Mouse (Mus musculus) adrenal gland, adult 2 months (tissue): ENCODE data around the gene Rnf224. TPM values are rescaled to one million over a fixed set of nuclear protein-coding genes. Genes with fewer than 3 reads are reported as not detected.
"Not testable (repeated sequence)": the region's sequence is repeated elsewhere in the genome, so short reads cannot be mapped to it uniquely, and the experiment has no call there.

Experiments used
- DNase-seq: peaks from one replicate; pipeline ENCODE4 v3.0.0; 2021
- polyA plus RNA-seq: library from polyadenylated mRNA; depleted of rRNA; stranded (reverse); fragments of >200 nt; gene quantifications from 2 replicates; pipeline ENCODE4 v1.2.3, GENCODE M21; 2012
- total RNA-seq, 2 experiments: library from RNA; stranded (reverse); gene quantifications; 2 replicates each; pipeline ENCODE4 v1.2.3; 2021

Gene Rnf224
- total and polyA plus RNA-seq, 3 experiments, result not detected

DNA sequence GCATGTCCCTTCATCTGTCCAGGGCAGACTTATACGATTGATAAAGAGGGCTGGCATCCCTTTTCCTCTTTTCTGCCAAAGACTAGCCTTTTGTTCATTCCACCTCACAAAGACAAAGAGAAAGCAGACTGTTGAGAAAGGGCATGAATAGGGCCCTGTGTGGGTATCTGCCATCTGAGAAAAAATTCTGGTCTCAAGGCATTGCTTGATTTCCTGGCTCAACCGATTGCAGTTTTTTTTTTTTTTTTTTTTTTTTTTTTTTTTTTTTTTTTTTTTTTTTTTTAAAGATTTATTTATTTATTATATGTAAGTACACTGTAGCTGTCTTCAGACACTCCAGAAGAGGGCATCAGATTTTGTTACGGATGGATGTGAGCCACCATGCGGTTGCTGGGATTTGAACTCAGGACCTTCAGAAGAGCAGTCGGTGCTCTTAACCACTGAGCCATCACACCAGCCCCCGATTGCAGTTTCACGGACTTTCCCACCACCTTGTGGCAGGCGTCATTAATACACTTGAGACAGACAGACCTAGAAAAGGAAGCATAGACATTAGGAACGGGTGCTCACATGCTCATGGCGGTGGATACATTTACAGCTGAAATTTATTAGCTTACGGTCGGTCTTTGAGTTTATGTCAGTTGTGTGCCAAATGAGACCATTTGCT lies 20.0 kb upstream of the Rnf224 start:
- DNase-seq, result not testable (repeated sequence)

GRCm38 (mm10) chr2:25255284-25255779 lies 18.7 kb upstream of the Rnf224 start, which contains the start of gene Tmem203:
Gene Tmem203, plus strand, starts transcription at chr2:25255439.
- peak; percentile 92 for DNase-seq

DNA sequence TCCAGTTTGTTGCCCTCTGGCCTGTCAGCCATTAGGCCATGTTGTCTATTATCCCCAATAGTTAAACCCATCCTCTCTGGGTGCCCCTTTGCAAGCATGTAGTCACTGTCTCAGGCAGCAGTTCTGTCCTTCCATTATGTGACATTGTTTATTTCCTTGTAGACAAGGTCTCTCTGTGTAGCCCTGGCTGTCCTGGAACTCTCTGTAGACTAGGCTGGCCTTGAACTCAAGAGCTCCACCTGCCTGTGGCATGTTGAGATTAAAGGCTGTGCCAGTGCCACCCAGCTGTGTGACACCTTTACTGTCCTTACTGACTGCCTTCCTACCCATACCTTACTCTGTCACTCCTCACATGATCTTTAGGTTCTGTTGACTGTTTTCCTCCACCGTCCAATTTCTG lies 15.7 kb upstream of the Rnf224 start:
- no peak for DNase-seq

DNA sequence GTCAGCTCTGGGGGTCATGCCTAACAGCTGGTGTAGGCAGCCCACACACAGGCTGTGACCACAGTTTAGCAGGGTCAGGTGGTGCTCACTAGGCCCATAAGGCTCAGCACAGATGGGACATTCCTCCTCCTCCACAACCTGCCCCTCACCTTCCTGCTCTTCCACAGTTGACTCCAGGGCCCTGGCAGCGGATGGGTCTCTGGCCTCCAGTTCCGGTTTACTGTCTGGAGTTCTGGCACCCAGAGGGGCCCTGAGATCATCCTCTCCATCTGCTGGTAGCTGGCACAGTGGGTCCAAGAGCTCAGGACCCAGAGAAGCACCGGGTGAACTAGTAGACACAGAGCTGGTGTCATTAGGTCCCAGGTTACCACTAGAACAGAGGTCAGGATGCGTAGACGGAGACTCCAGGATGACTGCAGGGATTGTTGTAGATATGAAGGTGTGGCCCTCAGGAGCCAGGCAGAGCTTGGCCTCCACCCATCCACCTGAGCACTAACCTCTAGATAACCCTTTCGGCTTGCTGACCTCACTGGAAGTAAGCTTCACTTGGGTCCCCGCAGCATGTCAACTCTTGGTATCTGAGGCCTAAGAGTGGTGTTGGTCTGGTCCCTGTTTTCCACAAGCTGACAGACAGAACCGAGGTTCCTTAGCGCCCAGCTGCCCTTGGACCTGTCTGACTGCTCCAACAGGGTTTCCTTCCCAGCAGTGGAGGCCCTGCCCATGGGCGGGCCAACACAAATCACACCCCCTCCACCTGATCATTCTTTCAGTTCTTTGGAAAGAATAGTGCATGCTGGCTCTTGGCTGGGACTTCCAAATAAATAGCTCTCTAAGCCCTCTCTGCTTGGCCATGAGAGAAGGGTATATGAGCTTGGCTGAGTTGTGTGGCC lies 9.8 kb upstream of the Rnf224 start, which contains the start of gene AL732309.1:
Gene AL732309.1, minus strand, starts transcription at position 681 of the 890 bp plus-strand sequence.
- no peak for DNase-seq

GRCm38 (mm10) chr2:25244144-25244543 lies 7.6 kb upstream of the Rnf224 start:
- no peak for DNase-seq

GRCm38 (mm10) chr2:25243342-25243741 lies 6.8 kb upstream of the Rnf224 start:
- DNase-seq, result no peak

DNA sequence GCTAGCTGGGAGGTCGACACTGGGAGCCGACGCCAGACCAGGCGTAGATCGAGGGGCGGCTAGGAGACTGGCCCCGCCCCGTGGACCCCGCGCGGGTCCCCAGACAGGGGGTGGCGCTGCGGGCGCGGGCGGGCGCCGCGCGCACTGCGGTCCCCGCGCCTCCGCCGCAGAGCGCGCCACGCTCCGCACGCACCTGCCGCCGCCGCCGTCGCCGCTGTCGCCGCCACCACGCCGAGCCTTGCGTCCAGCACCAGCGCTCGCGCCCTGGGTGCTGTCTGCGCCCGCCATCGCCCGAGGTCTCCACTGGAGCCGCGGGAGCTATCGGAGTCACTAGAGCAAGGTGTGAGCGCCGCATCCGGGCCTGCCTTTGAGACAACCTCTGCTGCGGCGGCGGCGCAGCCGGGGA lies 5.5 kb upstream of the Rnf224 start, which contains the start of the genes Rnf208 and Cysrt1:
Gene Rnf208, plus strand, starts transcription at position 155 of the 406 bp plus-strand sequence.
Gene Cysrt1, minus strand, starts transcription at position 352 of the 406 bp plus-strand sequence.
- DNase-seq, result no peak

DNA sequence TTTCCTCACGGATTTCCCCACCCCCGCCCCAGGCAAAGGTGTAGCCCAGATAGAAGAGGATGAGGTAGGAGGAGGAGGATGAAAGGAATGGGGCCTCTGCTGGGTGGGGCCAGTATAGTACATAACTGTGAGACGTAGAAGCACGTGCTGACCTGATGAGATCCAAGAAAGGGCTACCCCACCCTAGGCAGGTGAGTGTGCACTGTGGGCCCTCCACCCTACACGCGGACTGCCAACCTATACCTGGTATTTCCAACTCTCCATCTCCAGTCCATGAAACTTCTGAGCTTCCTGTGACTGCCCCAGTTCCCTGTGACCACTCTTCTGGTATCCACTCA lies 4.8 kb upstream of the Rnf224 start:
- no peak for DNase-seq

- DNase-seq, result peak; percentile 86
Measured at GRCm38 (mm10) chr2:25240723-25241437, 4.3 kb upstream of the Rnf224 start.

DNA sequence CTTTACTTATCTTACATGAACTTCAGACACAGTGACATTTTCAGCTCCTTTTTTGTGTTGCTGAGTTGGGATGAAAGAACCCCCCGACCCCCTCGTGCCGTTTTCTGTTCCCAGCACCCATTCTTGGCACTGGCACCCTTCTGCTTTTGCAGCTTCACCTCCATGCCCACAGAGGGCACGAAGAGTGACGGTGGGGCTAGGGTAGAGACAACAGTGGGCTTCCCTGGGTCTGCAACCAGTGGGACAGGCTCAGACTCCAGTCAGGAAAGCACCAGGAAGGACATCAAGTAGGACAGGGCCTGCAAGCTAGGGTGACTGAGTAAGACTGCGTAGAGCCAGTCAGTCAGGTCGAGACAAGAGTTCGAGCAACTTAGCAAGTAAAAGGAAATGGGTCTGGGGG lies 3.7 kb upstream of the Rnf224 start:
- no peak for DNase-seq

DNA sequence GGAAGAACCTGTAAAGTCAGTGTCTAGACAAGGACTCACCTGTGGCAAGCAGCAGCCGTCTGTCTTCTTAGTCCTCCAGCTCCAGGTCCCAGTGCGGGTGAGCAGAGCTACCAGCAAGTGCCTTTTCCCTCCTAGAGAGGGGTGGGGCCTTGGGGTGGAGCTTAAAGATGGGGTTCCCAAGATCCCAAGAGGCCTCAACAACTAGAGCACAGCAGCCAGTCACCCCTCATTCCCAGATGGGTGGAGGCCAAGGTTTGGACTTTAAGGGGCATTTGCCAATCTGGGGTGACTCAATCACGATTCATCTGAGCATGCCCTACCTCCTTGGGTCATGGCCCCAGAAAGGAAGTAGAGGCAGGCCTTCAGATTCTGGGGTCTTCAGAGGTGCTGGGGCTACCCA lies 3.2 kb upstream of the Rnf224 start:
- DNase-seq, result no peak

- DNase-seq, result no peak
Measured at GRCm38 (mm10) chr2:25238106-25238505, 1.5 kb upstream of the Rnf224 start.

GRCm38 (mm10) chr2:25237522-25237921 lies 935 bp upstream of the Rnf224 start:
- DNase-seq, result no peak

- no peak for DNase-seq
Measured at GRCm38 (mm10) chr2:25234551-25235220, 1.9 kb downstream of the Rnf224 start.

DNA sequence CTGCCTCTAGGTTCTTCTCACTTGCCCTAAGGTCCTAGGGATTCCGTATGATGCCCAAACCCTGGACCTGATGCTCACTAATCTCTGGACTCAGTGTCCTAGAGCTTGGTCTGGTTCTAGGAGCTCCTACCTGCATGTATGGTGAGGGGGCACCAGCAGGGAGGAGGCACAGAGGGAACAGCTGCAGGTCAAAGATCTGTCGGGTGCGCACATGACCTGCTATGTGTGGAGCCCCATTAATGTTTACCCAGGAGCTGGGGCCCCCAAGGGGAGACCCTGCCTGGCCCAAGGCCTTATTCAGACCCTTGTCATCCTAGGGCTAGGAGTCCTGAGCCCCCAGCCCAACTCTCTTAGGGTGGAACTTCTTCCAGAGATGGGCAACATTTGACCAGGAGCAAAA lies 2.5 kb downstream of the Rnf224 start, which contains the start of gene Slc34a3:
Gene Slc34a3, minus strand, starts transcription at position 315 of the 400 bp plus-strand sequence.
- no peak for DNase-seq

GRCm38 (mm10) chr2:25233421-25233820 lies 3.2 kb downstream of the Rnf224 start:
- DNase-seq, result no peak

DNA sequence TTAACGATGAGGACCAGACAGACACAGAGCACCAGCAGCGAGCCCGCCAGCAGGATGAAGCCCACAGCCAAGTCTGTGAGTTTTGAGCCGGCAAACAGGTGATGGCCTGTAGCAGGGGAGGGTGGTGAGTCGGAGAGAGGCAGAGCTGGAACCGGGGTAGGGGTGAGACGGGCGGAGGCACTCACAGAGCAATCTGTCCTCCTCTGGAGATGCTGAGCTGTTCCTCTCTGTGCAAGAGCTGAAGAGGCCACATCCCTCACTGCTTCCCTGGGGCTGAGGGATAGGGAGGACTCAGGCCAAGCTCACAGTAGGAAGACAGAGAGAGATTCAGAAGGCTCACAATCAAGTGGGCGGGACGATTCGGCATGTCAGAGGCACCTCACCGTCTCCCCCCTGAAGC lies 5.5 kb downstream of the Rnf224 start:
- no peak for DNase-seq

- DNase-seq, result no peak
Measured at GRCm38 (mm10) chr2:25230581-25230980, 6.0 kb downstream of the Rnf224 start.

DNA sequence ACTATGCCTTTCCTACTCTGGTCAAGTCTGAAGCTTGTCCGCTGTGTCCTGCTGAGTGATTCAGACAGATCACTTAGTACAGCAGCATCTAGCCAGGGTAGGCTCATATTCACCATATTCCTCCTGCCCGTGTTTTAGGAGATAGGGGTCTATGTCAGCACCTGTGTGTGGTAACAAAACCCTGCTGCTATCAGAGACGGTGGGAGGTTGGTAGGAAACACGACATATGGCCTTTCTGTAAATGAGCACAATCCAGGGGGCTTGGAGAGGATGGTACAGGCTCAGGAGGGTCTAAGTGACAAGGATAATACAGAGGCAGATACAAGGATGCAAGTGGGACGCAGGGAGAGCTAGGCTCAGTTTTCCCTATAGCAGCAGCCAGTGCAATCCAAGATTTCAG lies 7.0 kb downstream of the Rnf224 start:
- DNase-seq, result no peak

GRCm38 (mm10) chr2:25228995-25229530 lies 7.5 kb downstream of the Rnf224 start:
- DNase-seq, result no peak

DNA sequence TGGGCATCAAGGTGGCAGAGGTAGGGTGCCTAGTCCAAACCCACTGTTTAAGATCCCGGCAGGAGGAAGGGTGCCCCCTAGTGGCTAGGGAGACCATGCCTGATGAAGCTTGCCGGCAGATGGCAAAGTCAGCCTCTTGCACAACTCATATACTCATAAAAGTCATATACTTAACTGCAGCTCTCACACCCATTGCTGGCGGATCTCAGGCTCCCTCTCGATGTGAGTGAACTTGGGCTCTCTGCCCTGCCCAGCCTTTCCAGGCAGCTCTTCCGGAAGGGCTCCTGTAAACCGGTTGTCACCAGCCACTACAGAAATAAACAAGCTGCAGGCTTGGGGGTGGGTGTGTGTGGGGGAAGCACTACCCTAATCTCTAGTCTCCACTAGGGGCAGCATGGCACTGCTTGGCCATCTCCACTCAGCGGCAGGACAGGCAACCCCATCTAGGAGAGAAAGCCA lies 8.1 kb downstream of the Rnf224 start:
- DNase-seq, result peak; percentile 90
